Mouse (Mus musculus) common myeloid progenitor, adult 5-6 weeks (primary cell): ENCODE data around the gene Ccr1l1. TPM values are rescaled to one million over a fixed set of nuclear protein-coding genes. Genes with fewer than 3 reads are reported as not detected.

ENCODE experiments used
- ATAC-seq: replicated peaks from 2 replicates; pipeline ENCODE4 v1.8.0; 2016; ENCODE audit warnings: low read depth, mild to moderate bottlenecking, moderate TSS enrichment, inconsistent platforms; ENCODE audit not compliant: poor library complexity, severe bottlenecking
- total RNA-seq: library from RNA; stranded (forward); fragments of 200-1000, 187-1606 nt; gene quantifications from 2 replicates; pipeline ENCODE4 v1.2.3, GENCODE M21; 2017

Ccr1l1 gene
- not detected in 2 replicates for total RNA-seq

- no peak for ATAC-seq
Observed at GRCm38 (mm10) chr9:123978308-123978707, at the start of gene Ccr1l1. Ccr1l1 (minus strand) TSS chr9:123978408.

DNA sequence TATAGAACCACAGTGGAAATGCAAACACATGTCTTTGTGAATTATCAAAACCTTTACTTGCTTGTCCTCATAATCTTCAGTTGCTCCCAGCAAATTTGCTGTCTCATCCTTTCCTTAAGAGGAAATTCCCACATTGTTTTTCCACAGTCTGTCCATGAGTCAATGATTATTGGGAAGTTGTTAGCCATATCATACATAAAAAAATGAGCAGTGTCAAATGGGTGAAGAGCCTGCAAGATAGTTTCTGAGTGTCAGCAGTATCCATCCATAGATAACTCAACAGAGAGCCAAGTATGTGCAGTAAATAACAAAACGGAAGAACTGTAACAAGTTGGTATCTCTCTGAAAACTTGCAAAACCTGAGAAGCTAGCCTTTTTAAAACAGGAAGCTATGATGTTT, 43.5 kb upstream of the Ccr1l1 start, which contains the start of gene Ccr3:
Gene Ccr3 (plus strand): TSS at position 301 of the 400 bp plus-strand sequence.
- ATAC-seq = no peak

GRCm38 (mm10) chr9:124019887-124020286, 41.7 kb upstream of the Ccr1l1 start:
- ATAC-seq = peak; percentile 71

- ATAC-seq = peak; percentile 83
Observed at GRCm38 (mm10) chr9:124016048-124016447, 37.8 kb upstream of the Ccr1l1 start.

DNA sequence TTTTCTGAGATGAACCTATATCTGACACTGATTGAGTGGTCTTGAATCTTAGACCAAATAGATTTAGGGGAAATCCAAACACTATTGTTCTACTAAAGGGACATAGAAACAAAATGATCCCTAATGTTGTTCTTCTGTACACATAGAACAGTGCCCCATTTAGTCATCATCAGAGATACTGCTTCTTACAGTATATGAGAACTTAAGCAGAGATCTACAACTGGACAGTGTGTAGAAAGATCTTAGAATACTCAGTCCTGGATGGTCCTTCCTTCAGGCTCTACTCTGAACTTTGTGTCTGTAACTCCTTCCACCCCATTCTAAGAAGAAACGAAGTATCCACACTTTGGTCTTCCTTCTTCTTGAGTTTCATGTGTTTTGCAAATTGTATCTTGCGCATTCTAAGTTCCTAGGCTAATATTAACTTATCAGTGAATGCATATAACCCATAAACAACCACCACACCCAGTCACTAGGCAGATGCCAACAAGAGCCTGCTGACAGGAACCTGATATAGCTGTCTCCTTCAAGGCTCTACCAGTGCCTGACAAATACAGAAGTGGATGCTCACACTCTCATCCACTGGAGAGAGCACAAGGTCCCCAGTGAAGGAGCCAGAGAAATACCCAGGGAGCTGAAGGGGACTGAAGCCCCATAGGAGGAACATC, 36.9 kb upstream of the Ccr1l1 start:
- no peak for ATAC-seq

DNA sequence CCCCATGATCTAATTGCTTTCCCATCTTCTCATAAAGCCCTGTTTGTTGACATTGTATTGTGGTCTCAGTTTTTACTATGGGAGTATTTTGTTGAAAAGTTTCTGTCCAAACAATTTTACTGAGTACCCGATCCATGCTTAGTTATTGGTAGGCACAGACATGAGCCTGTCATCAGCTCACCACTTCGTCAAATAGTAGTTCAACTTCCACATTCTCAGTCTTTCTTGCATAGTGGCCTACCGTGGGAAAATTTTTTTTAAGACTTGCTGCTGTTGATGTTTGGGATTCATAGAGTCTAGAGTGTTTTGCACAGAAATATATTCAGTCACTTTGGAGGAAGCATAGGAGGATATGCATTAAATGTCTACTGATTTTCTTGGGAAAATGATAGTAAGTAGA, 35.1 kb upstream of the Ccr1l1 start:
- ATAC-seq = no peak

GRCm38 (mm10) chr9:124012691-124013090, 34.5 kb upstream of the Ccr1l1 start:
- ATAC-seq = no peak

- no peak for ATAC-seq
Observed at GRCm38 (mm10) chr9:123999784-124000183, 21.6 kb upstream of the Ccr1l1 start.

DNA sequence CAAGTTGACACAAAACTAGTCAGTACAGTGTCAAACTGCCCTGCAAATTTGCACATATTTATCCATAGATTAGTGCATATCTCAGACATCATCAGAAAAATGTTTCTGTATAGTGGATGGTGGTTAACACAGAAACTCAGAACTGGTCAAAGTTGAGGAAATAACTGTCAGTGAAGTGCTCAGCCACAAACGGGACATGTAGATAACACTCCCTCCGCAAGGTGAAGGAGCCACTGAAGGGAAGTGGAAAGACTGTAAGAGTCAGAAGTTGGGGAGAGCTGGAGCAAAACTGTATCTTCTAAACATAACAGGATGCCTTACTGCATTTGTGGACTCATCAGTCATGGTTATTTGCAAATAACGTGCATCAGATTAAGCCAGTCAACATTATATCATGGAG, 19.5 kb upstream of the Ccr1l1 start:
- ATAC-seq = peak; percentile 66

- ATAC-seq = peak; percentile 89
Observed at GRCm38 (mm10) chr9:123991312-123991906, 13.2 kb upstream of the Ccr1l1 start.

GRCm38 (mm10) chr9:123989671-123990070, 11.5 kb upstream of the Ccr1l1 start:
- ATAC-seq = no peak

- peak; percentile 79 for ATAC-seq
Observed at GRCm38 (mm10) chr9:123986217-123986616, 8.0 kb upstream of the Ccr1l1 start.

DNA sequence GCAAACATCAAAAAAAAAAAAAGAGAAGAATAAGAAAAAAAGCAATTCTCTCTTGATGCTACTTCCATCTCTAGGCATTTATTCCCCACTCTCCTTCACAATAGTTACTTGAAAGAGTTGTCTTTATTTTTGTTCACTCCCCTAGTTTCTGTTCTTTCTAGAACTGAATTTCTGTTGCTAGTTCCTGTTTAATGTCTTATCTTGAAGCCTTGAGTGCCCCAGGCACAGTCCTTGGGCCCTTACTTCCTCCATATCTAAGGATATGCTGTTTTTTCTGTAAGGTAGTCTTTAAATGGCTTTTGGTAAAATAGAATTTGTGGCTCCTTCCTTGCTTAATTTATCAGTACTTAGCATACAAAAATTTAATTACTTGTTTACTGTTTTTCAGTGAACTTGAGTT, 6.7 kb upstream of the Ccr1l1 start:
- peak; percentile 48 for ATAC-seq

DNA sequence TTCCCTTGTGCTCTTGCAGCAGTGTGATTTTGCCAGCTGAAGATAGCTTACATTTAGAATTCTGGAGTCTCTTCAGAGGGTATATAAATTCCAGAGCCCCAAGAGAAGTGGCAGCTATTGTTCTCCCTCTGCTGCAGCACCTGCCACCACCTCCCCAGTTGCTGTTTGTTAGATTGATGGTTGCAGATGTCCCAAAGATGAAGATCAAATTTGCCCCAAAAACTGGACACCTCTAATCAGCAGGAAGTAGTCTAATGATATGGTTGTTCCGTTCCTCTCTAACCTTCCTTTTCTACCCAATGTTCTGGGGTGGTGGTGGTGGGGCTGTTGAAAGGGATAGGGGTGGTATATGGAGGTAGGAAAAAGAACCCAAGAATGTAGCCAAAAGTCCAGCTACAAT, 4.5 kb upstream of the Ccr1l1 start:
- no peak for ATAC-seq

DNA sequence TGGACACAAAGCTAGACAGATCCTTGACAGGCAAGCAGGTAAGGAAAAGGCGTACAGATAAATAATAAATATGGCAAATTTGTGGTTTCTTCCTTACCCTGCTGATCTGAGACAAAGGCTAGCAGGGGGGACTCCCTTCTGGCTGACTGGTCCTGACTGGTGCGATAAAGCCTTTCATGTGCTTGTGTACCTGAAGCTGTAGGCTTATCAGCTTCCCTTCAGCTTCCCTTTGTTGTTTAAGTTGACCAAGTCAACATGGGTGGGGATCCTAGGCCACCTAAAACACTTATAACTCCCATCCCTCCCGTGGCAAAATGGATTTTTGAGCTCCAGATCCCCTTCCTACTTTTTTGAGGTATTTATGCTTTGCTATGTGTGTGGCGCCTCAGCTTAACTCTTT, 3.7 kb upstream of the Ccr1l1 start:
- ATAC-seq = no peak

- ATAC-seq = peak; percentile 16; the same call in 1 of the 2 replicates
Observed at GRCm38 (mm10) chr9:123980858-123981475, 2.8 kb upstream of the Ccr1l1 start.

DNA sequence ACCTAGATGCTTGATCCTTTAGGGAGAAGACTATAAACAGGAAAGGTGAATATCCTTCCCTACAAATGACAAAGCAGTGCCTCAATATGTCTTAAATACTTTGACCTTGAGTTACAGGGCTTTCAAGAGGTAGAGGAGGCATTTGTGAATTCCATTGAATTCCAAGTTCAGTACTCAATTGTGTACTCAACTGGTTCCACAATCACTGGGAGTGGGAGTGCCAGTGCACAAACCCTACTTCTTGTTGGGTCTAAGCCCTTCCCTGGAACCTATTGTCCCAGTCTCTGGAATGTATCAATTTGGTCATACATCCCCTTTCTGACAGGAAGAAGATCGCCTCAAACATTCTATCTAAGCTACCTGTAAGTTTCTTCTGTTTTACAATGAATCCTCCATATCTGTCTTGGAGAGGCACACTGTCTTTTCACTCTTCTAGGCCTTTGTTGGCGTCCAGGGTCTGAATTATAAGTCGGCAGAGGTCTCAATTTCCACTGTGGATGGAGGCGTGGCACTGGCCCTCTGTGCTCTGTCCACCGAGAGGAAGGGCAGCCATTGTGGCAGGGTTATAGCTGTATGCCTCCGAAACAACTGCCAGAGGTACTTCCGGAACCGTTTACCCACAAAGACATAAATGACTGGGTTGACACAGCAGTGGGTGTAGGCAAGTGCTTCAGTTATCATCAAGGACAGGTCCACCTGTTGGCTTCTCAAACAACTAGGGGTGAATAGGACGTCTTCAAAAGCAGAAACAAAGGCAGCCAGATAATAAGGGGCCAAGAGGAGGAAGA, 1.1 kb downstream of the Ccr1l1 start:
- no peak for ATAC-seq

- no peak for ATAC-seq
Observed at GRCm38 (mm10) chr9:123975630-123976029, 2.6 kb downstream of the Ccr1l1 start.

DNA sequence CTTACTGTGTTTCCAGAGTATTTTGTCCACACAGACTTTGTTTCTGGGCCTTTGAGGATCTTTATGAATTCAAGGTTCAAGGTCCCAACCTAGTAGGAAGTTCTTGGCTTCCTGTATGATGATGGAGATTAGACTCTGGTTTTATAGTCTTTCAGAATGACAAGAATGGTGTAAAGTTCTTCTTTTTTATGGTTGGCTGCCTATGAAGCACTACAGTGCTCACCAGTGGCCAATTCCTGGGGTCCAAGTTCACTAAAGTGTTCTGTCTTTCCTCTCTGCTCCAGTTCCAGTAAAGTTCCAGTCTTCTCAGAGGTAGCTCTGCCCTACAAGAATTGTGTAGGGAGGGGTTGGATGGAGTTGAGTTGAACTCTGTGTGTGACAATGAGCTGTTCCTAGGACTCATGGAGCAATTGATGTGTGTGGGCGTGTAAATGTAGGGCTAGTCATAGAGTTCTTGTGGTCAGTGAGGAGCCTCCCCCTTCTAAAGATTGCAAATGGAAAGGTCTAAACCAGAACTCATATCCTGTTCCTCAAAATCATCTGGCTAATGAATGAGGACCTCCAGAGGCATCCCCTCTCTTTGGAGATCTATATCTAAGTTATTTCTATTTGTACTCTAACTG, 9.8 kb downstream of the Ccr1l1 start, which contains the start of gene Ccr1:
Gene Ccr1 (minus strand): TSS at position 403 of the 623 bp plus-strand sequence.
- ATAC-seq = peak; percentile 73

GRCm38 (mm10) chr9:123966858-123967495, 11.2 kb downstream of the Ccr1l1 start:
- ATAC-seq = peak; percentile 39; the same call in 1 of the 2 replicates
